Mouse (Mus musculus) lung, postnatal 10 days (tissue): Measurements from ENCODE around the gene En2.

ENCODE experiments used
- DNase-seq: peaks from one replicate; pipeline ENCODE4 v3.0.0; 2021

Gene En2

GRCm38 (mm10) chr5:28161383-28161937, 4.0 kb upstream of the En2 start:
- no peak for DNase-seq

GRCm38 (mm10) chr5:28161938-28162402, 3.5 kb upstream of the En2 start:
- no peak for DNase-seq

- no peak for DNase-seq
These were observed 1.6 kb upstream of the En2 start for GRCm38 (mm10) chr5:28163926-28164325.

- no peak for DNase-seq
These were observed 1.1 kb downstream of the En2 start for GRCm38 (mm10) chr5:28166256-28167231.

- DNase-seq = no peak
These were observed 2.2 kb downstream of the En2 start for GRCm38 (mm10) chr5:28167611-28168252.

GRCm38 (mm10) chr5:28168253-28169165, 3.0 kb downstream of the En2 start:
- DNase-seq = no peak

GRCm38 (mm10) chr5:28169166-28169801, 3.8 kb downstream of the En2 start:
- no peak for DNase-seq

- no peak for DNase-seq
These were observed 4.6 kb downstream of the En2 start for GRCm38 (mm10) chr5:28170081-28170480.

- DNase-seq = no peak
These were observed 5.4 kb downstream of the En2 start for GRCm38 (mm10) chr5:28170892-28171291.

GRCm38 (mm10) chr5:28171667-28172066, 6.2 kb downstream of the En2 start:
- no peak for DNase-seq

- DNase-seq = no peak
These were observed 6.9 kb downstream of the En2 start for GRCm38 (mm10) chr5:28172261-28172920.

GRCm38 (mm10) chr5:28172921-28173670, 7.6 kb downstream of the En2 start:
- DNase-seq = no peak

GRCm38 (mm10) chr5:28173674-28174073, 8.2 kb downstream of the En2 start:
- DNase-seq = no peak

- DNase-seq = no peak
These were observed 8.6 kb downstream of the En2 start for GRCm38 (mm10) chr5:28174086-28174485.

- DNase-seq = no peak
These were observed 9.5 kb downstream of the En2 start for GRCm38 (mm10) chr5:28174876-28175569.

- no peak for DNase-seq
These were observed 10.1 kb downstream of the En2 start for GRCm38 (mm10) chr5:28175570-28175919.

GRCm38 (mm10) chr5:28176023-28176422, 10.5 kb downstream of the En2 start:
- no peak for DNase-seq

GRCm38 (mm10) chr5:28176585-28176984, 11.1 kb downstream of the En2 start:
- no peak for DNase-seq

GRCm38 (mm10) chr5:28178322-28178721, 12.8 kb downstream of the En2 start:
- DNase-seq = no peak

GRCm38 (mm10) chr5:28179237-28179790, 13.8 kb downstream of the En2 start:
- no peak for DNase-seq
